Mouse (Mus musculus): ENCODE measurements at regions not wholly inside any gene's neighbourhood (a gene's known extent, or its start where the extent isn't known, plus 50 kb on each side); places are given as distances from the start of the nearest gene placed in this dataset.

DNA sequence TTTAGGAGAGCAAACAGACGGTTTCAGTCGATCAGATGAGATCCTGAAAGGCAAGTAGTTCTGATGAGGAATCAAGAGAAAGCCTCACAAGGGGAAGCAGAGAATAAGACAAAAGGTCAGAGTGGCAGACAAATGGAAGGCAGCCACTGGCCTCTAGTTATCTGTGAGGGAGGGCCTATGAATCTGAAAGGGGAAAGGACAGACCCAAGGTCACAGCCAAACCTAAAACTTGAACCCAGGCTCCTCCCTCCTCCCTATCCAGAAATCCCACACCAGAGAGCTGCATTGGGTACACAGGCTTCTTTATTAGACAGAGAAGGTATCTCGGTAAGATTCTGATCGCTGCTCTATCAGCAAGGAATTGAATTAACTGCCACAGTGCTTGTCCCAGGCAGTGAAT lies 476.0 kb downstream of the Prss52 start:
- H3K27ac ChIP-seq (ENCODE audit: control insufficient read depth, insufficient read depth, low read depth, low read length), result no peak overlapping the region
- no peak overlapping the region for H3K4me3 ChIP-seq (ENCODE audit: control insufficient read depth, low read depth, low read length)
- no peaks in the 10 kb centered on the region for H3K4me1 ChIP-seq (ENCODE audit: control insufficient read depth, insufficient read depth, low read length)
- H3K36me3 ChIP-seq (ENCODE audit: control insufficient read depth, insufficient read depth, low read length), result no peaks in the 10 kb centered on the region
- no peak for TF ChIP-seq CTCF (IDR thresholded peaks at IDR 0.05; ENCODE audit: control insufficient read depth, insufficient read depth, insufficient replicate concordance, low read depth, low read length)
- TF ChIP-seq POLR2A (IDR thresholded peaks at IDR 0.05; ENCODE audit: control insufficient read depth, low read depth, low read length), result no peak
- H3K27me3 ChIP-seq (ENCODE audit: control insufficient read depth, insufficient read depth, low read length), result no peaks in the 10 kb centered on the region

DNA sequence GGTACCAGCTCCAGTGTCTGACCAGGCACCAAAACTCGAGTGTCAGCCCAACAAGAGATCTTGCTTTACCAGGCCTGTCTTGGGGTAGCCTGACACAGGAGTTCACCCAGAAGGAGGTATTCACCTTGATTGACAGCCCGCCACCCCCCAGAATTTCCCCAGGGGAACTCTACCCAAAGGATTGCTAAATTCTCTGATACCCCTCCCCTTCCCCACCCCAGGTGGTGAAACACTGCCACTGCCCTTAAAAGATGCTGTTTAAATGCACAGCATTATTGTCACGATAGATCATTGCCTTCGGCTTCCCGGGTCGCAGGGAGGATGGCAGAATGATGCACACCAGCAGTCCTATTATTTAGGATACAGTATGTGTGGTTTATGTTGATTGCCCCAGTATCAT lies 476.8 kb downstream of the Prss52 start:
- Histone ChIP-seq H3K27me3 (ENCODE audit: control insufficient read depth, insufficient read depth, low read length) (no peaks in the 10 kb centered on the region), H3K27ac (ENCODE audit: control insufficient read depth, insufficient read depth, low read depth, low read length) (no peak overlapping the region)

DNA sequence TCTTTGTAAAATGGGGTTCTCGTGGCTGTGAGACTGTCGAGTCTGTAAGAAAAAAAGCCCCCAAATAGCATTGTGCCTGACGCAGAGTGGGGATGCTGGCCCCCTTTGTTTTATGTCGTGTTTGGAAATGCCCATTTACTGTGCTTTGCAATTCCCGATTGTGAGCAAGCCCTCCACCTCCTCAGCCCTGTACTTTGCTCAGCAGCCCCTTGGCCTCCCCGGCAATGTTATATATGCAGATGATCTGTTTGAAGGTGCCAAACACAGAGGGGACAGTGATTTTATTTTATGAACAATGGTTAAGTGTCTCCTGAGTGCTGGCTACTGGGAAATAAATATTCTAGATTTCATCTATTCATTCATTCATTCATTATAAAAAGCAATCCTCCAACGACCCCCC lies 477.6 kb downstream of the Prss52 start:
- Histone ChIP-seq H3K36me3 (ENCODE audit: control insufficient read depth, insufficient read depth, low read length) (no peaks in the 10 kb centered on the region), H3K4me3 (ENCODE audit: control insufficient read depth, low read depth, low read length) (no peak overlapping the region), H3K27ac (ENCODE audit: control insufficient read depth, insufficient read depth, low read depth, low read length) (no peak overlapping the region), H3K4me1 (ENCODE audit: control insufficient read depth, insufficient read depth, low read length) (peaks cover 3% of the 10 kb centered on the region), H3K27me3 (ENCODE audit: control insufficient read depth, insufficient read depth, low read length) (no peaks in the 10 kb centered on the region)
- TF ChIP-seq CTCF (IDR thresholded peaks at IDR 0.05; ENCODE audit: control insufficient read depth, insufficient read depth, insufficient replicate concordance, low read depth, low read length), result no peak
- no peak for TF ChIP-seq POLR2A (IDR thresholded peaks at IDR 0.05; ENCODE audit: control insufficient read depth, low read depth, low read length)

More for the DNA sequence above, 476.8 kb downstream of the Prss52 start:
- Histone ChIP-seq H3K4me1 (ENCODE audit: control insufficient read depth, insufficient read depth, low read length) (no peaks in the 10 kb centered on the region; the same call in 1 of the 2 replicates), H3K36me3 (ENCODE audit: control insufficient read depth, insufficient read depth, low read length) (no peaks in the 10 kb centered on the region), H3K4me3 (ENCODE audit: control insufficient read depth, low read depth, low read length) (no peak overlapping the region)
- TF ChIP-seq CTCF (IDR thresholded peaks at IDR 0.05; ENCODE audit: control insufficient read depth, insufficient read depth, insufficient replicate concordance, low read depth, low read length) (no peak), POLR2A (IDR thresholded peaks at IDR 0.05; ENCODE audit: control insufficient read depth, low read depth, low read length) (no peak)

DNA sequence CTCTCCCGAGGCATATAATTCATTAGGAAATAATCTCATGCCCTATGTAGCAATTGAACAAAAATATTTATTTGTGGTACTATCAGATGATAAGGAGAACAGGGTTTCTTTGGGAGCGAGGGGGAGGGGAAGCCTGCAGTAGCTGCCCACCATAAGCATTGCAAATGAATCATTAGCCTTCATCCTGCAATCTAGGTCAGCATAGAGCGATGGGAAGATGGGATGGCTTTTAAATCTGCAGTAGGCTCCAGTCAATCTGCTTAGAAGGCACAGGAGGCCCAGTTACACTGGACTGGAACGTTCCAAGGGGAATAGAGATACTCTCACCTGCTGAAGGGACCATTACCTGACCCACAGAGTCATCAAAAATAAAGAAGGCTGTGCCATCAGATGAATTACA lies 478.7 kb downstream of the Prss52 start:
- Histone ChIP-seq H3K27me3 (ENCODE audit: control insufficient read depth, insufficient read depth, low read length) (no peaks in the 10 kb centered on the region; the same call in 1 of the 2 replicates), H3K4me3 (ENCODE audit: control insufficient read depth, low read depth, low read length) (no peak overlapping the region), H3K36me3 (ENCODE audit: control insufficient read depth, insufficient read depth, low read length) (no peaks in the 10 kb centered on the region), H3K4me1 (ENCODE audit: control insufficient read depth, insufficient read depth, low read length) (peaks cover 12% of the 10 kb centered on the region), H3K27ac (ENCODE audit: control insufficient read depth, insufficient read depth, low read depth, low read length) (no peak overlapping the region)
- no peak for TF ChIP-seq POLR2A (IDR thresholded peaks at IDR 0.05; ENCODE audit: control insufficient read depth, low read depth, low read length)
- TF ChIP-seq CTCF (IDR thresholded peaks at IDR 0.05; ENCODE audit: control insufficient read depth, insufficient read depth, insufficient replicate concordance, low read depth, low read length), result no peak

DNA sequence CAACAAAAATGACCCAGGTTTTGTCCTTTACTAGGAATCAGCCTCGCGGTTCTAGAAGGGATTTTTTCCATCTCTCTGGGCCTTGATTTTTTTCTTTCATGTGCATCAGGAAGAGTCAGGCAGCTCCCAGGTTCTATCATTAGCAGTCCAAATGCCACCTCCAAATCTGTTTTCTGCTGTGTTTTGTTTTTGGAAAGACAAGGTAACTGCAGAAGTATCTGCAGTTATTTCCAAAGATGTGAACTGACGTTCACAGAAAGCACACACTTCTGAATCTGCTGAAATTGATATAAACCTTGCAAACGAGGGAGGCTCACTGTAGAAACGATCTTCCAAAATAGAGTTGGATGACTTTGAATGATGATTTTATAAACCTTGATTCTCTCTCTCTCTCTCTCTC lies 480.1 kb downstream of the Prss52 start:
- TF ChIP-seq POLR2A (IDR thresholded peaks at IDR 0.05; ENCODE audit: control insufficient read depth, low read depth, low read length) (no peak), CTCF (IDR thresholded peaks at IDR 0.05; ENCODE audit: control insufficient read depth, insufficient read depth, insufficient replicate concordance, low read depth, low read length) (no peak)
- Histone ChIP-seq H3K4me3 (ENCODE audit: control insufficient read depth, low read depth, low read length) (no peak overlapping the region), H3K27ac (ENCODE audit: control insufficient read depth, insufficient read depth, low read depth, low read length) (no peak overlapping the region), H3K27me3 (ENCODE audit: control insufficient read depth, insufficient read depth, low read length) (no peaks in the 10 kb centered on the region; the same call in 1 of the 2 replicates), H3K36me3 (ENCODE audit: control insufficient read depth, insufficient read depth, low read length) (no peaks in the 10 kb centered on the region), H3K4me1 (ENCODE audit: control insufficient read depth, insufficient read depth, low read length) (peaks cover 12% of the 10 kb centered on the region)

DNA sequence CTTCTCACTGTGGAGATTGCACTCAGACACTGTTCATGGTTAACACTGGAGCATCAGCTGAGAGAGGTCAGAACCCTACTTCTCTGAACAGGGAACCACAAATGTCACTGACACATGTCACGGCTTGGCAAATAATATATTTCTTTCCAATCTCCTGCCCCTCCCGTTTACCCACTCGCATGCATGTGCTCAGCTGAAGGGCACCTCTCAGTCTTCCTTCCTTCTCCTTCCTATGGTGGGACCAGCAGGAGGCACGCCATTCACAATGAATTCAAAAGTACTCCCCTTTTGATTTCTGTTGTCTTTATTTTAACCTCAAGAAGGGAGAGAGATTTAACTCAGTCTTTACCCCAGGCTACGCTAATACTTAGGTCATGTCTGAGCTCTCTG lies 481.0 kb downstream of the Prss52 start:
- H3K27ac ChIP-seq (ENCODE audit: control insufficient read depth, insufficient read depth, low read depth, low read length), result no peak overlapping the region
- no peak overlapping the region for H3K4me3 ChIP-seq (ENCODE audit: control insufficient read depth, low read depth, low read length)
- no peaks in the 10 kb centered on the region; the same call in 1 of the 2 replicates for H3K27me3 ChIP-seq (ENCODE audit: control insufficient read depth, insufficient read depth, low read length)

DNA sequence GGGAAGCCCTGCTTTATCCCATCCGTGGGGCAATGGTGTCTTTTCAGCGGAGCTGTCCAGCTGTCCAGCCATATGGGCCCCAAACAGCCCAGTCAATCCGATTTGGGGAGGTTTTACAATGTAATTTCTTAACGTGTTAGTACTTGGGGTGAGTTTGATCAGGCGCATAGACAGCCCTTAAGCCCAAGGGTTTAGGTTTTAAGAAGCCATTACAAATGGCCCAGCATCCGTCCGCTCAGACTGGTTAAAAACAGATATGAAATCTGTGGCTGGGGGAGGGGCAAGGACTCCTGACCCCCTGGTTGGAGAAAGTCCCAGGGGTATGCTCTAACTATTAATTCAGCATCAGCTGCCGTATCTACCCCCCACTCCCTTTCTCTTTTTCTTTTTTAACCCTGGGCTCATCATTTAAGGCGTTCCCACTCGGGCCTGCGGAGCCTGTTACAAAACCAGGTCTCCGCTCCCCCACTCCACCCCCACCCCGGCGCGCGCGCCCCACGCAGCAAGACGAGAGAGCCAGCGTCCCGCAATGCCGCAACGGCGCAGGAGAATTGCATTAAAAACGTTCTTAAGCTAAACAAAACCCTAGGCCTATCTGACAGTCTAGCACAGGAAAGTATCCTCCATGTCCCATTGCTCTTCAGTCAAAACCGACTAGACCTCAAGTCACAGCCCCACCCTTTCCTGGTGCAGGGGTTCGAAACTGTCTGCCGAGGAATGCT lies 481.5 kb downstream of the Prss52 start:
- TF ChIP-seq CTCF (IDR thresholded peaks at IDR 0.05; ENCODE audit: control insufficient read depth, insufficient read depth, insufficient replicate concordance, low read depth, low read length) (no peak), POLR2A (IDR thresholded peaks at IDR 0.05; ENCODE audit: control insufficient read depth, low read depth, low read length) (no peak)
- Histone ChIP-seq H3K27ac (ENCODE audit: control insufficient read depth, insufficient read depth, low read depth, low read length) (no peak overlapping the region), H3K27me3 (ENCODE audit: control insufficient read depth, insufficient read depth, low read length) (no peaks in the 10 kb centered on the region; the same call in 1 of the 2 replicates), H3K36me3 (ENCODE audit: control insufficient read depth, insufficient read depth, low read length) (no peaks in the 10 kb centered on the region), H3K4me3 (ENCODE audit: control insufficient read depth, low read depth, low read length) (no peak overlapping the region), H3K4me1 (ENCODE audit: control insufficient read depth, insufficient read depth, low read length) (peaks cover 12% of the 10 kb centered on the region)

More for the DNA sequence above, 481.0 kb downstream of the Prss52 start:
- no peak for TF ChIP-seq CTCF (IDR thresholded peaks at IDR 0.05; ENCODE audit: control insufficient read depth, insufficient read depth, insufficient replicate concordance, low read depth, low read length)
- no peak for TF ChIP-seq POLR2A (IDR thresholded peaks at IDR 0.05; ENCODE audit: control insufficient read depth, low read depth, low read length)
- peaks cover 12% of the 10 kb centered on the region for H3K4me1 ChIP-seq (ENCODE audit: control insufficient read depth, insufficient read depth, low read length)
- H3K36me3 ChIP-seq (ENCODE audit: control insufficient read depth, insufficient read depth, low read length), result no peaks in the 10 kb centered on the region

All from testis, adult 2 months (tissue).